Mouse (Mus musculus): ENCODE data around the gene Tmem87b.

DNA sequence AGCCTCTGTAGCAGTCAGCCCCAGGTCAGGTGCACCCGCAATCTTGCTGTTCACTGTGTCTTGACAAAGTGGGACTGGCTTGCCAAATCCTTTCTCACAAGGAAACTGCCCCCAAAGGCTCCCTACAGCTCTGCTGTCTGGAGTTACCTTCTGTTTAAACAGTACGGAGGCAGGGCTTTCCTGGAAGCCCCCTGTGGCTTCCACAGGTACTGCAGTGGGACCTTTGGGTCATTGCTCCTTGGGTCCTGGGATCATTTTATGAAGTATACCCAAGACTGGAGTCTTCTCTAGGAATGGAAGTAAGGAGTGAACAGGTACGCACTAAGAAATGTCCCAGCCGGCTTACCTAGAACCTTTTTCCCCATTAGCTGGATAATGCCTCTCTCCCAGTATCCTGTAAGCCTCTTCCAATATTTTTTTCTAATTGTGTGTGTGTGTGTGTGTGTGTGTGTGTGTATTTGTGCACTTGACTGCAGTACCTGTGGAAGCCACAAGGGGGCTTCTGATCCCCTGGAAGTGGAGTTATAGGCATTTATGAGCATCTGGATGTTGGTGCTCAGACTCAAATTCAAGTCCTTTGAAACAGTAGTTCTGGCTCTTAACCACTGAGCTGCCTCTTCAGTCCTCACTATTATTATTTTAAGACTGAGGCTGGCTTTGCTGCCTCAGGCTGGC, 72.9 kb downstream of the Tmem87b start:
- TF ChIP-seq EP300 (optimal IDR thresholded peaks at IDR 0.05) (no peak), CTCF (IDR thresholded peaks at IDR 0.05; ENCODE audit: low read depth) (peak; percentile 42)
